Mouse (Mus musculus) kidney, embryonic 16.5 days (tissue): ENCODE data around the gene Tectb. TPM values are rescaled to one million over a fixed set of nuclear protein-coding genes. Genes with fewer than 3 reads are reported as not detected.

ENCODE experiments used
- ATAC-seq: fragments of 200-750 bp; cut with Nextera tagmentation; 2 replicates; pipeline ENCODE4 v1.8.0; 2017; ENCODE audit warnings: moderate TSS enrichment; ENCODE audit not compliant: low FRiP score, low TSS enrichment
- H3K27ac ChIP-seq: fragments of 300-500 bp; sonication (generic); 2 replicates; pipeline ENCODE4 v1.5.1; 2014; ENCODE audit warnings: low read length
- H3K27me3 ChIP-seq: fragments of 300-500 bp; sonication (generic); 2 replicates; pipeline ENCODE4 v1.6.1; 2014; ENCODE audit warnings: low read length, control low read depth, mixed read lengths; ENCODE audit not compliant: insufficient read depth
- H3K36me3 ChIP-seq: fragments of 300-500 bp; sonication (generic); 2 replicates; pipeline ENCODE4 v1.6.1; 2014; ENCODE audit warnings: low read length, control low read depth, mixed read lengths; ENCODE audit not compliant: insufficient read depth
- H3K4me1 ChIP-seq: fragments of 300-500 bp; sonication (generic); 2 replicates; pipeline ENCODE4 v1.6.1; 2014; ENCODE audit warnings: low read length, control low read depth, mixed read lengths; ENCODE audit not compliant: insufficient read depth
- H3K4me2 ChIP-seq: fragments of 300-500 bp; sonication (generic); replicated peaks from 2 replicates; pipeline ENCODE4 v1.6.1; 2014; ENCODE audit warnings: low read depth, low read length
- H3K4me3 ChIP-seq: fragments of 300-500 bp; sonication (generic); 2 replicates; pipeline ENCODE4 v1.5.1; 2014; ENCODE audit warnings: mild to moderate bottlenecking, low read length
- H3K9ac ChIP-seq: fragments of 300-500 bp; sonication (generic); replicated peaks from 2 replicates; pipeline ENCODE4 v1.6.1; 2014; ENCODE audit warnings: low read length
- H3K9me3 ChIP-seq: fragments of 300-500 bp; sonication (generic); 2 replicates; pipeline ENCODE4 v1.6.1; 2016; ENCODE audit warnings: low read length, control low read depth
- WGBS: fragments of 180-500 bp; shearing (Covaris S2); extraction: QIAGEN DNeasy Blood & Tissue Kit; methylation state at CpG from one replicate; pipeline ENCODE4 v1.1.7; 2014; 5-methylcytosine and 5-hydroxymethylcytosine counted together
- microRNA-seq: library from miRNA; unstranded; fragments of <30 nt; microRNA quantifications from one replicate; pipeline ENCODE4, GENCODE M21; 2016
- polyA plus RNA-seq: library from polyadenylated mRNA; unstranded; fragments of >200 nt; fragmentation: Nextera tagmentation; extraction: Ambion mirVana; gene quantifications from 2 replicates; pipeline ENCODE4 v1.2.1, GENCODE M21; 2015

Gene Tectb
- polyA plus RNA-seq, 1 experiment from 2014 or later, result not detected

DNA sequence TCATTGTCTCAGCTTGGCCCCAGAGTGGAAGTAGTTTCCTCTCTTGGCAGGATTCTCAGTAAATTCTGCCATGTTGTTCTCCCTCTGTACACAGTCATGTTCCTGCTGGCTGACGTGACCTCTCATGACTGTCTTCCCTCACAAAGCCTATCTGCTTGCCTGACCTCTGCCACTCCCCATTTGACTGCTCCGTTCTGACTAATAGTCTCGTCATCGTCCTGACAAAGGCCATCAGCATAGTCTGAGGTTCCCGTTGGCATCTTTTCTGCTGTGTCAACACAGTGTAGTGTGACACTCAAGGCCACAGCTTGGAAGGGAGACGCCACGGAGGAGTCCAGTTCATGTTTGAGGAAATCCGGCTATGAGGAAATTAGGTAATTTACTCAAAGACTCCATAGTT is 51.6 kb downstream of the Tectb start:
- WGBS, result 38% methylated on average over 8 of the region's 8 CpGs
- Histone ChIP-seq H3K9me3 (no peaks in the 10 kb centered on the region), H3K4me2 (no peak overlapping the region), H3K9ac (no peak overlapping the region), H3K4me1 (no peaks in the 10 kb centered on the region), H3K36me3 (no peaks in the 10 kb centered on the region), H3K27me3 (no peaks in the 10 kb centered on the region), H3K27ac (no peak overlapping the region), H3K4me3 (no peak overlapping the region)
- no peak for ATAC-seq

DNA sequence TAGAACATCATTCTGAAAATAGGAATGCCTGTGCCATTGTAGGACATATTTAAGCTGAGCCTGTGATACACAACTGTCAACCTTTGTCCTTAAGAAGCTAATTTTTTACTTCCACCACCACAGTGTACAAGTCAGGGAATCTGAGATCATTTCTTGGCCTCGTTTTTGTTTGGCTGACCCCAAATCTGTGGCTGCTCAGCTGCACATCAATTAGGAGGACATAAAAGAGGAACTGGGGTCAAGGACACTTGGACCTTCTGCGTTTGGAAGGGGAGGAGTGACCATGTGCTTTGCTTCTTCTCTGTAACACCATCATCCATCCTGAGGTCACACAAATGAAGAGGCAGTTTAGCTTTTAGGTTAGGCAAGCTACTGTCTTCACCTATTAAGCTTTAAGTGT is 55.5 kb downstream of the Tectb start:
- Histone ChIP-seq H3K4me2 (no peak overlapping the region), H3K4me3 (no peak overlapping the region), H3K27ac (no peak overlapping the region), H3K36me3 (no peaks in the 10 kb centered on the region), H3K9ac (no peak overlapping the region), H3K27me3 (no peaks in the 10 kb centered on the region), H3K9me3 (no peaks in the 10 kb centered on the region), H3K4me1 (no peaks in the 10 kb centered on the region)
- 11% methylated on average over 2 of the region's 2 CpGs for WGBS
- no peak for ATAC-seq

GRCm38 (mm10) chr19:55236564-55236963 is 56.0 kb downstream of the Tectb start:
- H3K4me1 ChIP-seq, result no peaks in the 10 kb centered on the region
- H3K9ac ChIP-seq, result no peak overlapping the region
- H3K4me2 ChIP-seq, result no peak overlapping the region
- no peaks in the 10 kb centered on the region for H3K36me3 ChIP-seq
- ATAC-seq, result no peak
- H3K4me3 ChIP-seq, result no peak overlapping the region
- H3K27ac ChIP-seq, result no peak overlapping the region
- no peaks in the 10 kb centered on the region for H3K9me3 ChIP-seq
- no peaks in the 10 kb centered on the region for H3K27me3 ChIP-seq
- 86% methylated on average over 5 of the region's 5 CpGs for WGBS

DNA sequence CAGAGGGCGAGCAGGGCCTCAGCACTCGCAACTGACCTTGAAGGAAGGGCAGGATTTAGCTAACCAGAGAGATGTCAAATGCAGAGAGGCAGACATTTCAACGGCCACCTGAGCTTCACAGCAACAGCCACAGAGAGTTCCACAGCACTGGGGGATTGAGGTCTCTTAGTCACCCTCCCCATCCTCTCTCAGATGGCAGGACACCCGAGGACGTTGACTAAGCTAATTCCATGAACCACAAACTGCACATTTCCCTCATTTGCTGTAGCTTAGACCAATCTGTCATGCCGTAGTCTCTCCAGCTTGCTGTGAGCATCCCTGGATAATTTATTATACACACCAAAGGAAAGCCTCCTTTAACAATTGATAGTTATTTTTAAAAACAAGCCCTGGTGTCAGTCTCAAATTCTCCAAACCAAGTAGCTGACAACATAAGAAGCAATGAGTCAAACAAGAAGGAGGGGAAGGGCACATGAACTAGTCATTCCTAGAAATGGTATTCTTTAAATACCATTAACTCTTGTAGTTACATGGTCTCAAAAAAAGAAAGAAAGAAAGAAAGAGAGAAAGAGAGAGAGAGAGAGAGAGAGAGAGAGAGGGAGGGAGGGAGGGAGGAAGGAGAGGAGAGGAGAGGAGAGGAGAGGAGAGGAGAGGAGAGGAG is 59.4 kb downstream of the Tectb start:
- Histone ChIP-seq H3K27ac (no peak overlapping the region), H3K9me3 (no peaks in the 10 kb centered on the region), H3K27me3 (no peaks in the 10 kb centered on the region), H3K9ac (no peak overlapping the region), H3K4me2 (no peak overlapping the region), H3K4me1 (peaks cover 2% of the 10 kb centered on the region), H3K4me3 (no peak overlapping the region), H3K36me3 (no peaks in the 10 kb centered on the region)
- 66% methylated on average over 6 of the region's 6 CpGs for WGBS
- ATAC-seq, result no peak

DNA sequence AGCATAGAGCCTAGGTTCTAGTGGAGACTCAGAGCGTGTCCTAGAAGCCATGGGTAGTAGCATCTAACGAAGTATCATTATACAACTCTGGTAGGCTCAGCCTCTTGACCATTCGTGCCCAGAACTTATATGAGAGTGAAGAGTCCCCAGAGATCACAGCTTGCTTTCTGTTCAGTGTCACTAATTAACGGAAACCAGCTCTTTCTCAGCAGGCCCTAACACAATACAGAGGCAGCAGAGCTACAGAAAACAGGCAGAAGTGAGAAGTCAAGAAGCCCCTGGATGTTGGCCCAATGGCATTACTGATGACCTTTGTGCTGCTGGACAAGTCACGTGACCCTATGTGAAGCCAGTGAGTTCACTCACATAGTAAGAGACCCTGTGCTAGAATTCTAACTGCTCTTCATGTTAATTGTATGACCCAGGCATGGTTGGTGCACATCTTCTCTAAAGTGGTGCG is 60.7 kb downstream of the Tectb start, which contains the start of gene Gucy2g:
Gene Gucy2g, minus strand, starts transcription at position 51 of the 460 bp plus-strand sequence.
- H3K9ac ChIP-seq, result no peak within 1 kb of the TSS
- no peak within 1 kb of the TSS for H3K27ac ChIP-seq
- ATAC-seq, result no peak
- H3K36me3 ChIP-seq, result no peaks in the 10 kb centered on the region
- H3K9me3 ChIP-seq, result no peaks in the 10 kb centered on the region
- H3K27me3 ChIP-seq, result no peaks in the 10 kb centered on the region
- no peak within 1 kb of the TSS for H3K4me2 ChIP-seq
- 87% methylated on average over 6 of the region's 6 CpGs for WGBS
- no peak within 1 kb of the TSS for H3K4me3 ChIP-seq
- peaks cover 8% of the 10 kb centered on the region for H3K4me1 ChIP-seq

DNA sequence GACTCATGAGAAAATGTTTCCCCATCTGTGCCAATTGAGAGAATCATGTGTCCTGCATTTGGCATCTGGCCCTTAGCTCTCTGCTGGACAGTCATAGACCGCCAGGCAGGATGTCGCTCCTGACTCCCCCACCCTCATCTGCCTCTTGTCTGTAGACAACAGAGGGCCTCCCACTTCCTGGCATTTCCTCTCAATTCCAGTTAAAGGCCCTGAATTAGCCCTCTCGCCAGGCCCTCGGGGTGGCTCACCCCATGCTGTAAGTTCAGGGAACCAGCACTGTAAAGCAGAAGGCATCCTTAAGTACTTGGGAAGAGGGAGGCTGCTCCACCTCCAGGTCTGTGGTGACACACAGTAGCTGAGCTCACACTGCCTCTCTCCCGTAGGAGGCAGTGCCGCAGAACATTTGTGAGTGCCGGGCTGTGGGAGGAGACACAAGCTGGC is 64.3 kb downstream of the Tectb start:
- H3K4me1 ChIP-seq, result peaks cover 8% of the 10 kb centered on the region
- H3K9me3 ChIP-seq, result no peaks in the 10 kb centered on the region
- H3K4me2 ChIP-seq, result 0 out of 2 replicates have a peak overlapping the region, but pooled peaks have one; percentile 7
- H3K27ac ChIP-seq, result peak overlapping the region; percentile 45
- H3K36me3 ChIP-seq, result no peaks in the 10 kb centered on the region
- no peaks in the 10 kb centered on the region for H3K27me3 ChIP-seq
- no peak overlapping the region for H3K4me3 ChIP-seq
- 4% methylated on average over 7 of the region's 7 CpGs for WGBS
- H3K9ac ChIP-seq, result no peak overlapping the region
- ATAC-seq, result peak; percentile 92

Small RNA genes within 50 kb of the gene (microRNA-seq; reads per million reads assigned to microRNA genes)
- gene Mir6715, result not detected

Other genes starting within 250 kb of the Tectb start
- 20.1 and 20.6 TPM in 2 replicates for gene Gpam, start 53.5 kb upstream of the Tectb start, polyA plus RNA-seq
- 0.05 and 0.10 TPM in 2 replicates for gene Gucy2g, start 60.5 kb downstream of the Tectb start, polyA plus RNA-seq
- gene Acsl5, start 71.2 kb downstream of the Tectb start, polyA plus RNA-seq, result 58.4 and 59.0 TPM in 2 replicates
- gene Zdhhc6, start 135.3 kb downstream of the Tectb start, polyA plus RNA-seq, result 111 and 115 TPM in 2 replicates
- 28.7 and 30.6 TPM in 2 replicates for gene Vti1a, start 135.6 kb downstream of the Tectb start, polyA plus RNA-seq